Mouse (Mus musculus): Measurements from ENCODE around the gene Fam210b.

The Fam210b gene

GRCm38 (mm10) chr2:172350773-172351172 is 5.4 kb downstream of the Fam210b start:
- no peak for DNase-seq

DNA sequence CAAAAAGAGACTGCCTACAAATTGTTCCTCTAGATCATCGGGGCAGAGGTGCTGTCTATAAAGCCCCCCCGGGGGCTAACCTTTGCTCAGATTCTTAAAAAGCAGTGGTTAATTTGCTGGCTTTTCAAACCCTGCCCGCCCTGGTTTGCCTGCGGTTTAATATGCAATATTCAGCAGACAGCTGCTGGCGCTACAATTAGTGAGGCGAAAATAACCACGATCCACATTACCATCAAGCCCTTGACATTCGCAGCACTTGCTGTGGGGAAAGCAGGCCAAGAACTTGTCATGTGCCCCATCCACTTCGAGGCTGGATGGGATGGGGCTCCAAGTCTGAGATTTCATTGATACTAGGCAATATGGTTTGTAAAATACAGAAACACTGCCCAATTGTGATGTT is 7.9 kb downstream of the Fam210b start:
- DNase-seq: no peak

DNA sequence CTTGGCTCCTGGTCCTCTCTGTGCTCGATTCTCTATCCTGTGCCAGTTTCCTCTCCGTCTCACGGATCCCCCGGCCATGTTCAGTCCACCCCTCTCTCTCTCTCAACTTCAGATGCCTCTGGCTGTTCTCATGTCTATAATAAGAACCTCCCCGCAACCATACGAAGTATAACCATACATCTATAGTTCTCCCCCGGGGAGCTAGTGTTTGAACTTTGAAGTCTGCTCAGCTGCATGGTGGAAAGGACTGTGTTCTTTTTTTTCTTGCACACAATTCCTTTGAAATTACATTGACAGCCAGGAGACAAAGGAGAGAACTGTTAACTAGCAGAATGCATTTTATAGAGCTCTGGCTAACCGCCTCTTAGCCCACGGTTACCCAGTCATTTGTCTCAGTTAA is 9.4 kb downstream of the Fam210b start:
- DNase-seq: no peak

DNA sequence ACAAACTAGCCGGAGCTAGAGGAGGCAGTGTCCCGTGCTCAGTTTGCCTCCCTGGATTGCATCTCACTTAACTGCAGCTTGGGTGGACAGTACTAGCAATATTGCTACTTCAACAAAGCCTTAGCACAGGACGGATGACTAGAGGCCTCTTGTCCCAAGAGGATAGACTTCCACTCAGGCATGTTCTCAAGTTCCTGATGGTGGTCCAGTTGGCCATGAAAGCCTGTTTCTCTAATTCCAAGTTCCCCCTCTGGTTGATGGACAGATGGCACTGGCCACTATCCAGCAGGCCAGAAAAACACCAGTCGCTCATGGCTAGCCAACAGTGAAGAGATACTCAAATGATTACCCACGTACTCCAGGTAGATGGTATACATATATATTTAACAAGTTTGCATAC is 10.5 kb downstream of the Fam210b start:
- no peak for DNase-seq

DNA sequence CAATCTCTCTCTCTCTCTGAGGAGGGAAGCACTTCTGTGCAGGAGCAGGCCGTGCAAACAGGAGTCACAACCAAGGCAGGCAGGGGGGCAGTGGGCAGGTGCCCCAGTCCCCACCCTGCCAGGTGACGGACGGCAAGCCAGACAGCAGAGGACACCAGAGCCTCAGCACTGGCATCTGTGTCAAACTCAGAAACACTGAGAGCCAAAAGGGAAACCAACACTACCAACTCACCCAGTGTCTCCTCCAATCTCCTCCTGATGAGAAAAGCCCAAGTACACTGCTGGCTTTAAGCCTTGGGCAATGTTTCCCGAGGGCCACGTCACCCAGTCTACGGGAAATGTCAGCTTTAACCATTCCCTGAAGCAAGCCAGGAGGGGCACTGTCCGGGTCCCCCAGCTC is 17.8 kb downstream of the Fam210b start:
- DNase-seq: no peak

DNA sequence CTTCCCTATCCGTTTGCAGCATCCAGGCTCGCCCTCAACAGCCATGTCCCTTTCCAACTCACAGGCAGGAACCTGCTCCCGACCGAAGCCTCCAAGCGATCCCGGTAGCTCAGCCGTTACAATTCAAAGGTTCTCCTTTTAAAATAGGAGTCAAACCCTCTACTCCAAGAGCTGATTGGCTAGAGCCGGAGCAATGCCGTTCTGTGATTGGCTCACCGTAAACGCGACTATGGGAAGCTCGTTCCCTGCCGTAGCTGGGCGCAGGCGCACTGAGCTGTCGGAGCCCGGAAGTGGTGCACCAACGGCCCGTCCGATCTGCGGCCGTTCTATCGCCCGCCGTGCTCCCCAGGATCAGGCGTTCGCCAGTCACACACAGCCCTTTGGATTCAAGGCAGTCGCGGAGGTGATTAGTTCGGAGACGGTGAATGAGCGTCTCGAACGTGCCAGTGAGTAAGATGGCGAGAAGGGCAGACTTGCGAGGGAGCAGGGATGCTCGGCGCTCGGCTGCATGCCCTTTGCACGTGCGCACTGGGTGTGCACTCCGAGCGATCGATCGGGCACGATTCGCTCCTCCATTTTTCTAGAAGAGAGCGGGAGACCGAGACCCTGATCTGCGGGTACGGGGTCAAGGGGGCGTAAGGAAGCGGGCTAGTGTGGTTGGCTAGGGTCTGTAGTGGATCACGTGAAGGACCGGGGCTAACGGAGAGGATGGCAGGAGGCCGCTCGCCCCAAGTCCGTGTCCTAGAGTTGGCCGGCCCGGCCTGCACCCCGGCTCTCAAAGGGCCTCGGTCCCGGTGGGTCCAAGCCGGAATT is 25.3 kb downstream of the Fam210b start, which contains the start of the genes Aurka and Cstf1:
Gene Aurka (minus strand): TSS at position 125 of the 813 bp plus-strand sequence.
Gene Cstf1 (plus strand): TSS at position 271 of the 813 bp plus-strand sequence.
- peak; percentile 96 for DNase-seq

DNA sequence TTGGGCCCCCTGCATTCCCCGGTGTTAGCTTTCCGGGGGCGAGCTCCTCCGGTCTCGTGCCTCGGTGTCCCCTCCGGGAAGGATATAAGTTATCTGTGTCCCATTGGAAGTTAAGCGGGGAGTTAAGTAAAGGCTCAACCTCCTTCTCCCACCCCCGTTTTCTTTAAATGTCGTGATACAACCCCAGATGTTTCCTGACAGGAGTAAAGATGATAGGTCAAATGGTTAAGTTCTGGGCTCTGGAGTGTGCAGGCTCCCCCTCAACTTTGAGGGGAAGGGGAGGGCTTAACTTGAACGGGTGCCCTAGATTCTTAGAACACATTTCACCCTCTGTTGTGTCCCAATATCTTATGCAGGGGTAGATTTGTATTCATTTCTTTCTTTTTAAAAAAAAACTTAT is 25.9 kb downstream of the Fam210b start:
- DNase-seq: no peak

DNA sequence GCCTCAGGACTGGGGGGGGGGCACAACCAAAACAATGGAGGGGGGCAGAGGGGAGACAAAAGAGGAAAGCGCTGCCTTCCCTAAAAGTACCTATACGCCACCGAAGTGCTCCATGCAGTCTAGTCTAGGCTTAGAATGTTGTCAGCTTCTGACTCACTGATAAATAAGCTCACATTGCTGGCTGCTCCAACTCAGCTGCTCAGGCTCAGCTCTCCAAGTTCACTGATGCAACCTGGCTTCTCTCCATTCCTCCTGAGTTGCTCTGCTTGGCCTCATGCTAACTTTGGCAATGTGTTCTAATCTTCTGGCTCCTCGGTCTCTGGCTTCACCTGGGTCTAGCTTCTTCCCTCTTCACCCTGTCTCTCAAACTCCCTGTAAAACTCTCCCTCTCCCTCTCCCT is 31.2 kb downstream of the Fam210b start:
- DNase-seq: no peak

GRCm38 (mm10) chr2:172376999-172377515 is 31.7 kb downstream of the Fam210b start:
- DNase-seq: no peak

DNA sequence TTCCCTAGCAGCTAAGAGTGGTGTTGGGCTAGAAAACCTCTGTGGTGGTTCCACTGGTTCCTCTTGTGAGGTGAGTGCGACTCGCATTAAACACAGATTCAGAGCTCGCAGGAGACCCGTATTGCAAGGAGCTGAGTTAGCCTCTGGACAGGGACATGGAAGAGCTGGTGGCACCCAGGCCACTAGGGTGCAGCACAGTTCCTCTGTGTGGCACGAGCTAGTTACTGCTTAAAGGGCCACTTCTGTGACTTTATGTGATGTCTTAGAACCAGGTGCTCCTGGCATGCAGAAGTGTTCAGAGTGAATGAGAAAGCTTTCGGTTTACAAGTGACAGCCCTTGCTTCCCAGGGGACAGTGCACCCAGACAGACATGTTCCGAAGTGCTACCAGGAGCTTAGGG is 33.0 kb downstream of the Fam210b start:
- no peak for DNase-seq

- DNase-seq: no peak
Observed at GRCm38 (mm10) chr2:172380513-172380912, 35.1 kb downstream of the Fam210b start.

- no peak for DNase-seq
Observed at GRCm38 (mm10) chr2:172381341-172381740, 36.0 kb downstream of the Fam210b start.

DNA sequence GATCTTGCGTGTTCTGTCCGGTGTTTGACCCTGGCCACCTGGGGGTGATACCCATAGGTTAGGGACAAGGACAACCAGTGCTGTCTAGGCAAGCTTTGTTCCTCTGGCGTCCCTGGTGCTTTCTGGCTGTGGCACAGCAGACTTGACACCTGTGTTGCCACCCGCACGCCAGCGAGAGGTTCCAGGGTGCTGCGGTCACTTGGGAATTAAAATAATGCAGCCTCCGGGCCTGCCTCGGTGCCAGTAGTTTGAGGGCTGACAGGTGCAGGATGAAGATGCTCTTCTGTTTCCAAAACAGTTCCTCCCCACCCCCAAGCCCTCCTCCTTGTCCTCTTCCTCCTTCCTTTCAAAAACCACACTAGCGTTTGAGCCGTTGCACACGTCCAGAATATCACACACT is 36.5 kb downstream of the Fam210b start:
- DNase-seq: no peak

GRCm38 (mm10) chr2:172384715-172385114 is 39.4 kb downstream of the Fam210b start:
- DNase-seq: no peak

GRCm38 (mm10) chr2:172390341-172390740 is 45.0 kb downstream of the Fam210b start:
- DNase-seq: no peak

DNA sequence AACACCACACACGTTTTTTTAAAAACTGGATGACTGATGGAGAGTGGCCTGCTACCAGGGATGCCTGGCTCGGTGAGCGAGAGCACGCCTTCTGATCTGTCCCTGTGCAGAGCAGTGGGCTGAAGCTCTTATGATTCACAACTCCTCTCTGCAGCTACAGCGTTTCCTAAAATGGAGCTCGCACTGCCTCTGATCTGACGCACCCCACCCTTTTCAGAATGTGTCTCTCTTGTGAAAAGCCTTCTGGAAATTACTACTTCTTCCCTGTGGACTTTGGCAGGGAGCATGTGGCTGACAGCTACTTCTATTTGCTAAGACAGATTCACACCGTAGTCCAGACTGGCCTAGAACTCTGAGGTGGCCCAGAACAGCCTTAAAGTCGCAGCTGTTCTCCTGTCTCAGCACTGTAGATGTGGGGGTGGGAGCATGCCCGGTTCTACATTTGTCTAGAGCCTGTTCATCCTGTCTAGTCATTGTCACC is 46.7 kb downstream of the Fam210b start:
- no peak for DNase-seq

- no peak for DNase-seq
Observed at GRCm38 (mm10) chr2:172393391-172394051, 48.2 kb downstream of the Fam210b start, which contains the start of gene Cass4. Gene Cass4 (plus strand): TSS chr2:172393794.

- no peak for DNase-seq
Observed at GRCm38 (mm10) chr2:172394052-172394392, 48.7 kb downstream of the Fam210b start.

GRCm38 (mm10) chr2:172394671-172395070 is 49.3 kb downstream of the Fam210b start:
- DNase-seq: no peak

DNA sequence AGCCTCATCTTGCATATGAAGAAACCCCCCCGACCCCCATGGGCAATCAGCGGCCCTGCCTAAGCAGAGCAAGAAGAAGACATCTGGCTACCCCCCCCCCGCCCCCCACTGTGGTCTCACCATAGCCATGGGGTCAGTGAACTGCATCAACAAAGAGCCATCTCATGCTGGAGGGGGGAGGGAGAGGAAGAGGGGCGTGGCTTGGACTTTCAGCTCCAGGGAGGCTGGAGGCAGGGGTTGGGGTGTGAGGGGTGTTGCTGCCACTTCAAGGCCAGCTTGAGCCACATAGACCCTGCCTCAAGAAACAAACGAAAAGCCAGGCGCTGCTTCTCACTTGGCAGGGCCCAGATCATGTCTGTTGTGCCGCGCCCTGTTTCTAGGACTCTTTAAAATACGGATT is 50.6 kb downstream of the Fam210b start:
- no peak for DNase-seq

DNA sequence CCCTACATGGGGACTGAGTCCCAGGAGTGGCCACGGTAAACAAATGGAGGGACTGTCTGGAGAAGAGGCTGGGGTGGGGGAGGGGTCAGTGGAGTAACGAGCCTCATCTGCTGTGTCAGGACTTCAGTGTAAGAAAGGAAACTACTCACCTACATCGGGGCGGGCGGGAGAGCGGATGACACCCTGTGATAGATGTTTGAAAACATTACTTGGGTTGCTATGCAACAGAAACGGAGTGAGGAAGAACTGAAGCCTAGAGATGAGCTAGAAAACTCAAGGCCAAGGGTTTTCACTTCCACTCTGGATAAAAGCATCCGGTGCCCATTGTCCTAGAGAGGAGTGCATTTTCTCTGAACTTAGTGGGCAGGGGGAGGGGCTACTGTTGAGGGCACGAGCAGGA is 54.5 kb downstream of the Fam210b start:
- DNase-seq: no peak

DNA sequence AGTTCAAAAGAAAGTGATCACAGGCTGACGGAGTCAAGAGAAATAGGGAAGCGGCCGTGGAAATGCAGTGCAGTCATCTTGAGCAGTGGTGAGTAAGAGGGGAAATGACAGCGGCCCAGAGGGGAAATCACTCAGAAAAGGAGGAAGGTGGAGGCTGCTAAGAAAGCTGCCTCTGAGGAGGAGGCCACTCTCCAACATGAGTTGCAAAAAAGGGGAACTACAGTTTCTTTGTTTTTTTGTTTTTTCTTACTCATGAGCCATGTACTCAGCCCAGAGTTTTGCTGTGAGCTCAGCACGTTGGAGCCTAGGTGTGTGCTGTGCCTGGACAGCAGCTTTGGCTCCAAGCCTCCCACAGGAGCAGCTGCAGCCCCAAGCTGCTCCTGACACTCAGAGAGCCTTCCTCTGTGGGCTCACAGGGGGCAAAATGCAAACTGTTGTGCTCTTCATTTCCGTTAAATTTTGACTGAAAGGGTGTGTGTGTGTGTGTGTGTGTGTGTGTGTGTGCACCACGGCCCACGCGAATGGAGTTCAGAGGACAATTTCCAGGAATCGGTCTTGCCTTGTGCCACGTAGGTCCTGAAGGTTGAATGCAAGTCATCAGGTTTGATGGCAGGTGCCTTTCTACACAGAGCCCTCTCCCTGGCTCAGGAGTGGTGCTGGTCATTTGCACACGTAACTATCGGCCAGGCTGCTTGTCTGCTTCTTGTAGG is 55.9 kb downstream of the Fam210b start:
- DNase-seq: no peak

DNA sequence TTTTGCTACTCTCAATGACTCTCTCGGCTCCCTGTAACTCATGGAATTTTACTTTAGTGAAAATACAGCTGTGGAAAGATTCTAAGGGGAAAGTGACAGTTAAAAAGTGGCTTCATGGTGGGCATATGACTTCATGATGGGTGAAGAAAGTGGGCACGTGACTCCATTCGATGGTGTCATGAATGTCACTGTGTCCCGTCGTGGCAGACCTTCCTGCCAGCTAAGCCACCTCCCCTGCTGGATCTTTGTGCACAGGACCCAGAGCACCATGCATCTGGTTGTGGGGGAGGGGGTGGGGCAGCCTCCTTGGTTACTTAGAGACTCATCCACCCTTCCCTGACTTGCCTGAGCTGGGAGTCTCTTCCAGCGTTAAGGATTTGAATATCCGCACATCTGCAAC is 58.9 kb downstream of the Fam210b start:
- DNase-seq: no peak

Measured in cerebellum, adult 9-10 months (tissue).